Mouse (Mus musculus): ENCODE results near the gene Tmem9.

DNA sequence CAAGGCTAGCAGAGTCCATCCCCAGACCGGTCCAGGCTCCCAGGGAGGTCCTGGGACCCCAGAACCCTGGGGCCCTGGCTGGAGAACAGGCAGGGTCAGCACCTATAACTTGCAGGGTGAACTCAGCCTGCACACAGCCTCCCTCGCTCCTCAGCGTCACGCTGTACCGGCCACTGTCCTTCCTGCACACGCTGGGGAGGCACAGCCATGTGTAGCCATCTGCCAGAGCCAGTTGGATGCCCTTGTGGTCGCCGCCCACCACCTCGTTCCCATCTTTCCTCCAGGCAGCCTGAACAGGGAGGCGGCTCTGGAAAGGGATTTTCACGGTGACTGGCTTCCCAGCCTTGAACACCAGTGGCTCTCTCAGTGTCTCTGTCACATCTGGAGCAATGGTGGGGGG, 43.4 kb upstream of the Tmem9 start:
- no peak for TF ChIP-seq POLR2A (IDR thresholded peaks at IDR 0.05; ENCODE audit: insufficient read depth, low read length)
- no peak for TF ChIP-seq CTCF (IDR thresholded peaks at IDR 0.05; ENCODE audit: low read depth, low read length)
- no peak for TF ChIP-seq EP300 (IDR thresholded peaks at IDR 0.05; ENCODE audit: insufficient read depth, low read depth, low read length)
